Mouse (Mus musculus): ENCODE results near the gene Tbx19.

Tbx19 gene

GRCm38 (mm10) chr1:165185116-165185515 lies 24.5 kb upstream of the Tbx19 start:
- no peak for DNase-seq (ENCODE audit: low read depth, low spot score)

- DNase-seq (ENCODE audit: low read depth, low spot score), result no peak
Measured at GRCm38 (mm10) chr1:165184178-165184577, 23.6 kb upstream of the Tbx19 start.

- DNase-seq (ENCODE audit: low read depth, low spot score), result no peak
Measured at GRCm38 (mm10) chr1:165183400-165183799, 22.8 kb upstream of the Tbx19 start.

- DNase-seq (ENCODE audit: low read depth, low spot score), result no peak
Measured at GRCm38 (mm10) chr1:165179321-165179720, 18.7 kb upstream of the Tbx19 start.

GRCm38 (mm10) chr1:165178075-165178474 lies 17.5 kb upstream of the Tbx19 start:
- no peak for DNase-seq (ENCODE audit: low read depth, low spot score)

- DNase-seq (ENCODE audit: low read depth, low spot score), result no peak
Measured at GRCm38 (mm10) chr1:165174059-165174616, 13.6 kb upstream of the Tbx19 start.

GRCm38 (mm10) chr1:165171277-165171676 lies 10.7 kb upstream of the Tbx19 start:
- no peak for DNase-seq (ENCODE audit: low read depth, low spot score)

GRCm38 (mm10) chr1:165170157-165170556 lies 9.6 kb upstream of the Tbx19 start:
- DNase-seq (ENCODE audit: low read depth, low spot score), result no peak

GRCm38 (mm10) chr1:165169462-165169861 lies 8.9 kb upstream of the Tbx19 start:
- no peak for DNase-seq (ENCODE audit: low read depth, low spot score)

GRCm38 (mm10) chr1:165164920-165165319 lies 4.3 kb upstream of the Tbx19 start:
- no peak for DNase-seq (ENCODE audit: low read depth, low spot score)

- no peak for DNase-seq (ENCODE audit: low read depth, low spot score)
Measured at GRCm38 (mm10) chr1:165158841-165159240, 1.7 kb downstream of the Tbx19 start.

GRCm38 (mm10) chr1:165154162-165154561 lies 6.4 kb downstream of the Tbx19 start:
- DNase-seq (ENCODE audit: low read depth, low spot score), result no peak

- DNase-seq (ENCODE audit: low read depth, low spot score), result no peak
Measured at GRCm38 (mm10) chr1:165151216-165151615, 9.4 kb downstream of the Tbx19 start.

GRCm38 (mm10) chr1:165142343-165142916 lies 18.1 kb downstream of the Tbx19 start:
- no peak for DNase-seq (ENCODE audit: low read depth, low spot score)

GRCm38 (mm10) chr1:165140227-165140626 lies 20.3 kb downstream of the Tbx19 start:
- DNase-seq (ENCODE audit: low read depth, low spot score), result no peak

GRCm38 (mm10) chr1:165133858-165134257 lies 26.7 kb downstream of the Tbx19 start:
- no peak for DNase-seq (ENCODE audit: low read depth, low spot score)

GRCm38 (mm10) chr1:165133279-165133678 lies 27.3 kb downstream of the Tbx19 start:
- DNase-seq (ENCODE audit: low read depth, low spot score), result no peak

- peak; percentile 90 for DNase-seq (ENCODE audit: low read depth, low spot score)
Measured at GRCm38 (mm10) chr1:165132187-165132877, 28.2 kb downstream of the Tbx19 start.

GRCm38 (mm10) chr1:165129573-165129972 lies 31.0 kb downstream of the Tbx19 start:
- no peak for DNase-seq (ENCODE audit: low read depth, low spot score)

- no peak for DNase-seq (ENCODE audit: low read depth, low spot score)
Measured at GRCm38 (mm10) chr1:165121096-165121495, 39.5 kb downstream of the Tbx19 start.

GRCm38 (mm10) chr1:165120349-165120898 lies 40.1 kb downstream of the Tbx19 start:
- peak; percentile 72 for DNase-seq (ENCODE audit: low read depth, low spot score)

- DNase-seq (ENCODE audit: low read depth, low spot score), result peak; percentile 29
Measured at GRCm38 (mm10) chr1:165119760-165120159, 40.8 kb downstream of the Tbx19 start.
